Mouse (Mus musculus) gastrocnemius, adult 18-20 months (tissue): ENCODE data around the gene Tbc1d22b. TPM values are rescaled to one million over a fixed set of nuclear protein-coding genes. Genes with fewer than 3 reads are reported as not detected.

Experiments
- DNase-seq: peaks from one replicate; pipeline ENCODE4 v3.0.0; 2021; ENCODE audit warnings: low spot score
- microRNA-seq: library from miRNA; unstranded; fragments of <30 nt; microRNA quantifications from one replicate; pipeline ENCODE4 v1.2.0, GENCODE M21; 2021
- total RNA-seq, 2 experiments: library from RNA; stranded (reverse); gene quantifications; 2 replicates each; pipeline ENCODE4 v1.2.3; 2021

Gene Tbc1d22b
- total RNA-seq, 2 experiments from 2014 or later: 9.2 to 10.7 TPM

DNA sequence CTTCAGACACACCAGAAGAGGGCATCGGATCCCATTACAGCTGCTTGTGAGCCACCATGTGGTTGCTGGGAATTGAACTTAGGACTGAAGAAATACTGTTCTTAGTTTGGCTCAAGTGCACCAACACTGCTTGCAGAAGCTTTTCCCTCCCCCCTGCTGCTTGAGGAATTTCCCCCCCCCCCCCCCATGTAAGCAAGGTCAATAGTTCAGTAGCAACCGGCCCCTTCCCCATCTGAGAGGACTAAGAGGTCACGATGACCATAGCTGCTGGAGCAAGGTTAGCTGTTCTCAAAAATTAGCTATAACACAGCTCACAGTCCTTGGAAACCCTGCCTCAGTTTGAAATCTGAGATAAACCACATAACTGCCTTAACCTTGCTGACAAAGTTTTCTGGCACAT, 92.6 kb downstream of the Tbc1d22b start:
- no peak for DNase-seq

Small RNAs within 50 kb of the gene (microRNA-seq; reads per million reads assigned to microRNA genes)
- not detected for gene Mir7667

Other genes starting within 250 kb of the Tbc1d22b start
- 10 to 100 TPM; 16.2 to 23.7 TPM for gene Pi16, start 232.1 kb upstream of the Tbc1d22b start, total RNA-seq
- gene Mtch1, start 201.9 kb upstream of the Tbc1d22b start, total RNA-seq: 10 to 100 TPM; 80.1 to 88.4 TPM
- 1 to 10 TPM in 1 of 2 experiments, under 1 TPM in 1; 0.68 to 1.6 TPM for gene Fgd2, start 188.9 kb upstream of the Tbc1d22b start, total RNA-seq
- gene Pim1, start 59.0 kb upstream of the Tbc1d22b start, total RNA-seq: 10 to 100 TPM; 18.8 to 25.4 TPM
- gene Gm17657, start 147 bp upstream of the Tbc1d22b start, total RNA-seq: not detected
- gene Tmem217, start 2.6 kb downstream of the Tbc1d22b start, total RNA-seq: not detected
- 10 to 100 TPM; 17.4 to 20.1 TPM for gene Rnf8, start 65.0 kb downstream of the Tbc1d22b start, total RNA-seq
- under 1 TPM; 0.66 to 0.71 TPM for gene Gm28043, start 65.1 kb downstream of the Tbc1d22b start, total RNA-seq
- 10 to 100 TPM; 39.4 to 43.5 TPM for gene Cmtr1, start 110.8 kb downstream of the Tbc1d22b start, total RNA-seq
- 1 to 10 TPM; 5.9 to 6.3 TPM for gene Ccdc167, start 167.3 kb downstream of the Tbc1d22b start, total RNA-seq